8 mouse cellular contexts compared by ENCODE assay signal in genomic region chr2:10374207-10375023, GRCm38 (mm10). TPM values are rescaled to one million over a fixed set of nuclear protein-coding genes. Genes with fewer than 3 reads are reported as not detected.
DNase-seq lines count a peak whose midpoint lies in the region; ATAC-seq and TF ChIP-seq lines count a peak whose summit lies in the region.

No protein-coding gene starts in this region.

- in situ Hi-C loops in ES-E14 (cut with MboI; ENCODE audit: low sequenced_read_pairs in 2 of 2, unreplicated experiment in 2 of 2): loop anchor here (5.0 kb wide), 1 partner anchor 492 kb away; the partner anchor contains the start of gene 4930412O13Rik (in 2 of the 2)

- peaks cover 0 to 3% of the 10 kb centered on the region in 2 experiments; a peak in 1 of 4 replicates for H3K4me1 ChIP-seq in ES-E14 (ENCODE audit: control insufficient read depth in 2 of 2, insufficient read depth in 2 of 2, low read length in 2 of 2, poor library complexity in 1 of 2)
- peaks cover 11% of the 10 kb centered on the region; the same call in 1 of the 2 replicates for H3K4me1 ChIP-seq in embryonic facial prominence, embryonic 12.5 days
- peaks cover 26% of the 10 kb centered on the region for H3K4me1 ChIP-seq in hindbrain, embryonic 13.5 days (replicated peaks)
- no peaks in the 10 kb centered on the region; the same call in 1 of the 2 replicates for H3K4me1 ChIP-seq in liver, embryonic 11.5 days (replicated peaks; ENCODE audit: control insufficient read depth, insufficient read depth, low read length)
- peaks cover 15% of the 10 kb centered on the region; the same call in 1 of the 2 replicates for H3K4me1 ChIP-seq in neural tube, embryonic 12.5 days

- H3K9ac ChIP-seq in ES-E14 (ENCODE audit: insufficient read depth, low read depth, low read length, poor library complexity, severe bottlenecking): peak overlapping the region; percentile 56
- peak overlapping the region; percentile 40 for H3K9ac ChIP-seq in embryonic facial prominence, embryonic 12.5 days
- peak overlapping the region; percentile 74 for H3K9ac ChIP-seq in hindbrain, embryonic 13.5 days
- peak overlapping the region; percentile 26 for H3K9ac ChIP-seq in liver, embryonic 11.5 days (ENCODE audit: low read depth, low read length)
- H3K9ac ChIP-seq in neural tube, embryonic 12.5 days: peak overlapping the region; percentile 45

- H3K4me2 ChIP-seq in embryonic facial prominence, embryonic 12.5 days (replicated peaks): peak overlapping the region; percentile 93
- H3K4me2 ChIP-seq in hindbrain, embryonic 13.5 days: peak overlapping the region; percentile 93
- H3K4me2 ChIP-seq in liver, embryonic 11.5 days: peak overlapping the region; percentile 90
- peak overlapping the region; percentile 94 for H3K4me2 ChIP-seq in neural tube, embryonic 12.5 days (replicated peaks)

- H3K27me3 ChIP-seq in embryonic facial prominence, embryonic 12.5 days: peaks cover 55% of the 10 kb centered on the region
- H3K27me3 ChIP-seq in hindbrain, embryonic 13.5 days: peaks cover 64% of the 10 kb centered on the region
- peaks cover 53% of the 10 kb centered on the region for H3K27me3 ChIP-seq in liver, embryonic 11.5 days (replicated peaks; ENCODE audit: control insufficient read depth, insufficient read depth, low read length)
- peaks cover 39% of the 10 kb centered on the region for H3K27me3 ChIP-seq in neural tube, embryonic 12.5 days (replicated peaks)

- WGBS in embryonic facial prominence, embryonic 12.5 days: under 1% methylated on average over 34 of the region's 34 CpGs
- under 1% methylated on average over 34 of the region's 34 CpGs for WGBS in hindbrain, embryonic 13.5 days
- under 1% methylated on average over 34 of the region's 34 CpGs for WGBS in liver, embryonic 11.5 days
- under 1% methylated on average over 34 of the region's 34 CpGs for WGBS in neural tube, embryonic 12.5 days

- no peaks in the 10 kb centered on the region for H3K36me3 ChIP-seq in ES-E14 (ENCODE audit: control insufficient read depth, insufficient read depth, low read length, poor library complexity, severe bottlenecking)
- no peaks in the 10 kb centered on the region for H3K36me3 ChIP-seq in embryonic facial prominence, embryonic 12.5 days
- H3K36me3 ChIP-seq in hindbrain, embryonic 13.5 days: no peaks in the 10 kb centered on the region
- no peaks in the 10 kb centered on the region for H3K36me3 ChIP-seq in liver, embryonic 11.5 days (ENCODE audit: control insufficient read depth, insufficient read depth, low read length)
- no peaks in the 10 kb centered on the region for H3K36me3 ChIP-seq in neural tube, embryonic 12.5 days

- DNase-seq in heart, adult 11 months: peak; percentile 83
- DNase-seq in heart, adult 9 months (ENCODE audit: low spot score in 2 of 2): no peak
- DNase-seq in ES-E14 (ENCODE audit: low read depth, low spot score): no peak
- peak; percentile 60 for DNase-seq in liver, embryonic 11.5 days (ENCODE audit: low spot score)
- no peak for DNase-seq in natural killer cell, adult 2 months (ENCODE audit: low spot score in 2 of 2)

- H3K27ac ChIP-seq in ES-E14 (ENCODE audit: insufficient read depth, low read depth, low read length, poor library complexity, severe bottlenecking): no peak overlapping the region
- H3K27ac ChIP-seq in embryonic facial prominence, embryonic 12.5 days: no peak overlapping the region
- H3K27ac ChIP-seq in hindbrain, embryonic 13.5 days: no peak overlapping the region
- H3K27ac ChIP-seq in liver, embryonic 11.5 days (ENCODE audit: low read depth, low read length): no peak overlapping the region
- H3K27ac ChIP-seq in neural tube, embryonic 12.5 days: no peak overlapping the region

- H3K4me3 ChIP-seq in ES-E14 (ENCODE audit: insufficient read depth in 1 of 2, low read depth in 1 of 2, low read length in 2 of 2, poor library complexity in 1 of 2, severe bottlenecking in 1 of 2): peak overlapping the region; percentile 71 to 85
- peak overlapping the region; percentile 58 for H3K4me3 ChIP-seq in embryonic facial prominence, embryonic 12.5 days
- peak overlapping the region; percentile 60 for H3K4me3 ChIP-seq in hindbrain, embryonic 13.5 days
- peak overlapping the region; percentile 62 for H3K4me3 ChIP-seq in liver, embryonic 11.5 days (ENCODE audit: low read depth, low read length)
- peak overlapping the region; percentile 48 for H3K4me3 ChIP-seq in neural tube, embryonic 12.5 days

- H3K9me3 ChIP-seq in ES-E14 (ENCODE audit: control insufficient read depth, insufficient read depth, low read depth, low read length): no peaks in the 10 kb centered on the region
- no peaks in the 10 kb centered on the region for H3K9me3 ChIP-seq in embryonic facial prominence, embryonic 12.5 days
- H3K9me3 ChIP-seq in hindbrain, embryonic 13.5 days: no peaks in the 10 kb centered on the region
- no peaks in the 10 kb centered on the region for H3K9me3 ChIP-seq in liver, embryonic 11.5 days (ENCODE audit: control insufficient read depth, low read length)
- H3K9me3 ChIP-seq in neural tube, embryonic 12.5 days: no peaks in the 10 kb centered on the region

- ATAC-seq in embryonic facial prominence, embryonic 12.5 days (ENCODE audit: insufficient number of reproducible peaks, insufficient read depth, low FRiP score, low TSS enrichment): peak; percentile 70
- peak; percentile 87 for ATAC-seq in hindbrain, embryonic 13.5 days (ENCODE audit: low FRiP score)
- ATAC-seq in liver, embryonic 11.5 days (replicated peaks; ENCODE audit: low FRiP score): peak; percentile 37; the same call in 1 of the 2 replicates
- ATAC-seq in neural tube, embryonic 12.5 days (ENCODE audit: low FRiP score, low read depth): peak; percentile 81

TF ChIP-seq in ES-E14, 5 proteins besides CTCF, POLR2A, EP300 and RAD21:
- TF ChIP-seq HCFC1 (IDR thresholded peaks at IDR 0.05; ENCODE audit: borderline replicate concordance, insufficient read depth, low read length) (no peak), CHD2 (IDR thresholded peaks at IDR 0.05; ENCODE audit: low read depth, low read length) (no peak), MAFK (IDR thresholded peaks at IDR 0.05; ENCODE audit: insufficient read depth, low read depth, low read length) (no peak), ZC3H11A (IDR thresholded peaks at IDR 0.05; ENCODE audit: borderline replicate concordance, low read depth, low read length) (no peak), ZNF384 (IDR thresholded peaks at IDR 0.05; ENCODE audit: low read depth, low read length) (no peak)

RNA-seq across cellular contexts. Expression of gene Sfmbt2, which starts 4.1 kb away (rescaled TPM):
- 40.8 and 43.7 TPM in 2 replicates for total RNA-seq in ES-E14 (2012; rRNA removed)
- 2.2 and 2.6 TPM in 2 replicates for polyA plus RNA-seq in embryonic facial prominence, embryonic 12.5 days (2016; fragmentation: Nextera tagmentation; extraction: Ambion mirVana)
- 4.1 and 4.6 TPM in 2 replicates for polyA plus RNA-seq in hindbrain, embryonic 13.5 days (2015; fragmentation: Nextera tagmentation; extraction: Ambion mirVana)
- polyA plus RNA-seq in liver, embryonic 11.5 days (2014; fragmentation: Nextera tagmentation; extraction: Ambion mirVana): 1.9 and 2.2 TPM in 2 replicates
- 2.4 and 2.8 TPM in 2 replicates for polyA plus RNA-seq in neural tube, embryonic 12.5 days (2016; fragmentation: Nextera tagmentation; extraction: Ambion mirVana)

Comparison
In these comparisons a context has a peak if more than half of its experiments do, and no peak if none do; other contexts are left out.
1. DNase-seq: peak in heart, adult 11 months (single experiment) and liver, embryonic 11.5 days (single experiment); none in heart, adult 9 months (0 of 2), ES-E14 (single experiment) and natural killer cell, adult 2 months (0 of 2).
2. ATAC-seq: peak in every context shown above with its lines; median percentile 87 in hindbrain, embryonic 13.5 days; 81 in neural tube, embryonic 12.5 days; 70 in embryonic facial prominence, embryonic 12.5 days; 37 in liver, embryonic 11.5 days.
3. Peak in every context shown above with its lines, with median percentiles within 50 percentile points of each other: H3K4me3 ChIP-seq, H3K9ac ChIP-seq and H3K4me2 ChIP-seq.